Mouse (Mus musculus) liver, embryonic 14.5 days (tissue): ENCODE measurements around the gene Ifrd1.

Experiments
- CTCF ChIP-seq: IDR thresholded peaks from 2 replicates; pipeline ENCODE4 v1.5.1; 2016; ENCODE audit warnings: antibody characterized with exemption, low read depth, control low read depth
- EP300 ChIP-seq: IDR thresholded peaks from 2 replicates; pipeline ENCODE4 v1.6.1; 2016; ENCODE audit warnings: antibody characterized with exemption, low read depth

- TF ChIP-seq CTCF (no peak), EP300 (no peak)
Observed at GRCm38 (mm10) chr12:40286539-40286938, 38.2 kb upstream of the Ifrd1 start.
